In genomic region chr16:94537159-94537527, GRCm38 (mm10) we compare ENCODE assay signal across 10 mouse cellular contexts. TPM values are rescaled to one million over a fixed set of nuclear protein-coding genes. Genes with fewer than 3 reads are reported as not detected.
DNase-seq lines count a peak whose midpoint lies in the region; TF ChIP-seq lines count a peak whose summit lies in the region.
"Had no signal": no experiment of that assay in that cellular context is flagged by ENCODE, and none has a peak within 500 bp of the region (broad histone marks: within the 10 kb centered on the region; RNA-seq: fewer than 3 reads in every experiment).

No protein-coding gene starts in this region.

- H3K36me3 ChIP-seq in kidney, adult 2 months (ENCODE audit: control insufficient read depth, insufficient read depth, low read length): no peaks in the 10 kb centered on the region
- H3K36me3 ChIP-seq in macrophage (ENCODE audit: inconsistent target): no peaks in the 10 kb centered on the region
- H3K36me3 ChIP-seq in hindbrain, embryonic 10.5 days: no peaks in the 10 kb centered on the region

- no peak overlapping the region for H3K4me3 ChIP-seq in kidney, adult 2 months (ENCODE audit: insufficient read depth, low read depth, low read length)
- no peak overlapping the region for H3K4me3 ChIP-seq in macrophage (ENCODE audit: inconsistent target)
- H3K4me3 ChIP-seq in hindbrain, embryonic 10.5 days: no peak overlapping the region
- H3K4me3 ChIP-seq: erythroblast, embryonic 14.5 days had no signal

- WGBS in kidney, adult 2 months: 8% methylated on average over 9 of the region's 9 CpGs
- WGBS in macrophage (ENCODE audit: missing documents): 27% methylated on average over 9 of the region's 9 CpGs
- 75% methylated on average over 9 of the region's 9 CpGs for WGBS in hindbrain, embryonic 10.5 days

- DNase-seq in embryo, embryonic 11 days: peak; percentile 28
- no peak for DNase-seq in embryo, embryonic 10.5 days (ENCODE audit: low spot score)
- DNase-seq in gastrocnemius, adult 18-20 months (ENCODE audit: low spot score): peak; percentile 78
- DNase-seq in kidney, adult 2 months: peak; percentile 77
- DNase-seq in right cerebral cortex, postnatal 10 days (ENCODE audit: low spot score in 2 of 2): no peak
- DNase-seq in urinary bladder, postnatal 25 days (ENCODE audit: low spot score): no peak
- DNase-seq in hindbrain, embryonic 10.5 days (ENCODE audit: low spot score): no peak

- peaks cover 11% of the 10 kb centered on the region for H3K4me1 ChIP-seq in kidney, adult 2 months (ENCODE audit: control insufficient read depth, insufficient read depth, low read length)
- no peaks in the 10 kb centered on the region for H3K4me1 ChIP-seq in hindbrain, embryonic 10.5 days (replicated peaks)

- TF ChIP-seq CTCF in kidney, adult 2 months (conservative IDR thresholded peaks at IDR 0.05; ENCODE audit: insufficient read depth, insufficient read length, low read depth, low read length): no peak

- no peaks in the 10 kb centered on the region for H3K27me3 ChIP-seq in kidney, adult 2 months (replicated peaks; ENCODE audit: control insufficient read depth, insufficient read depth, low read length)
- no peaks in the 10 kb centered on the region for H3K27me3 ChIP-seq in hindbrain, embryonic 10.5 days (ENCODE audit: insufficient read depth, poor library complexity, severe bottlenecking)
- H3K27me3 ChIP-seq: CH12.LX had no signal

- H3K27ac ChIP-seq in kidney, adult 2 months (ENCODE audit: insufficient read depth, low read depth, low read length): no peak overlapping the region; the same call in 1 of the 2 replicates
- H3K27ac ChIP-seq in macrophage: peak overlapping the region; percentile 18; the same call in 1 of the 2 replicates
- no peak overlapping the region for H3K27ac ChIP-seq in hindbrain, embryonic 10.5 days

- H3K9me3 ChIP-seq in hindbrain, embryonic 10.5 days: no peaks in the 10 kb centered on the region

- H3K79me2 ChIP-seq in macrophage (ENCODE audit: inconsistent target): no peaks in the 10 kb centered on the region

- no peak for TF ChIP-seq POLR2A in kidney, adult 2 months (IDR thresholded peaks at IDR 0.05; ENCODE audit: low read depth, low read length)

RNA-seq across cellular contexts. Expression of gene Vps26c, which starts 10.5 kb away (rescaled TPM):
- 10 to 100 TPM in 1 of 2 experiments, 1 to 10 TPM in 1; 8.9 to 10.6 TPM for total RNA-seq in gastrocnemius, adult 18-20 months (2021)
- polyA plus RNA-seq in kidney, adult 2 months (2012; rRNA removed): 31.4 and 34.8 TPM in 2 replicates
- 100 to 1,000 TPM in 6 of 26 experiments, 10 to 100 TPM in 20; 21.2 to 142 (median 55.7) TPM for total RNA-seq in macrophage (2018; cell fraction: chromatin; rRNA removed)
- total RNA-seq in macrophage (2018; cell fraction: cytosol; rRNA removed): 10 to 100 TPM; 36.1 to 82.0 (median 68.2) TPM
- 100 to 1,000 TPM in 1 of 26 experiments, 10 to 100 TPM in 25; 20.1 to 108 (median 38.4) TPM for total RNA-seq in macrophage (2018; cell fraction: nucleus; rRNA removed)
- 45.9 to 89.1 TPM (median 67.2 TPM) in 3 replicates for polyA plus RNA-seq in macrophage (2018)
- polyA plus RNA-seq in hindbrain, embryonic 10.5 days (2016; fragmentation: Nextera tagmentation; extraction: Ambion mirVana): 58.8 and 60.5 TPM in 2 replicates

RNA-seq across cellular contexts. Expression of gene Dyrk1a, which starts 32.7 kb away (rescaled TPM):
- total RNA-seq in gastrocnemius, adult 18-20 months (2021): 100 to 1,000 TPM in 1 of 2 experiments, 10 to 100 TPM in 1; 96.7 to 105 TPM
- polyA plus RNA-seq in kidney, adult 2 months (2012; rRNA removed): 25.5 and 27.2 TPM in 2 replicates
- total RNA-seq in macrophage (2018; cell fraction: chromatin; rRNA removed): 100 to 1,000 TPM in 3 of 26 experiments, 10 to 100 TPM in 23; 54.2 to 149 (median 85.4) TPM
- total RNA-seq in macrophage (2018; cell fraction: cytosol; rRNA removed): 10 to 100 TPM; 40.1 to 59.8 (median 43.8) TPM
- total RNA-seq in macrophage (2018; cell fraction: nucleus; rRNA removed): 10 to 100 TPM; 54.6 to 87.2 (median 64.8) TPM
- polyA plus RNA-seq in macrophage (2018): 22.5 to 30.9 TPM (median 25.6 TPM) in 3 replicates
- polyA plus RNA-seq in hindbrain, embryonic 10.5 days (2016; fragmentation: Nextera tagmentation; extraction: Ambion mirVana): 7.8 and 9.5 TPM in 2 replicates

Comparison
In these comparisons a context has a peak if more than half of its experiments do, and no peak if none do; other contexts are left out.
1. DNase-seq: peak in embryo, embryonic 11 days (single experiment), gastrocnemius, adult 18-20 months (single experiment) and kidney, adult 2 months (single experiment); none in embryo, embryonic 10.5 days (single experiment), right cerebral cortex, postnatal 10 days (0 of 2), urinary bladder, postnatal 25 days (single experiment) and hindbrain, embryonic 10.5 days (single experiment).